Mouse (Mus musculus): ENCODE measurements at regions not wholly inside any gene's neighbourhood (a gene's known extent, or its start where the extent isn't known, plus 50 kb on each side); places are given as distances from the start of the nearest gene placed in this dataset.
"Not testable (repeated sequence)": the region's sequence is repeated elsewhere in the genome, so short reads cannot be mapped to it uniquely, and the experiment has no call there.

GRCm38 (mm10) chr14:47920638-47921347 lies 199.8 kb upstream of the Peli2 start:
- DNase-seq (ENCODE audit: low spot score): no peak

GRCm38 (mm10) chr14:47921811-47922277 lies 198.8 kb upstream of the Peli2 start:
- DNase-seq (ENCODE audit: low spot score): no peak

GRCm38 (mm10) chr14:47926416-47926815 lies 194.2 kb upstream of the Peli2 start:
- no peak for DNase-seq (ENCODE audit: low spot score)

GRCm38 (mm10) chr14:47935401-47935800 lies 185.2 kb upstream of the Peli2 start:
- DNase-seq (ENCODE audit: low spot score): no peak

- DNase-seq (ENCODE audit: low spot score): no peak
Measured at GRCm38 (mm10) chr14:47937081-47937651, 183.5 kb upstream of the Peli2 start.

- no peak for DNase-seq (ENCODE audit: low spot score)
Measured at GRCm38 (mm10) chr14:47939781-47940590, 180.6 kb upstream of the Peli2 start.

- DNase-seq (ENCODE audit: low spot score): no peak
Measured at GRCm38 (mm10) chr14:47942671-47943070, 178.0 kb upstream of the Peli2 start.

GRCm38 (mm10) chr14:47944595-47944994 lies 176.0 kb upstream of the Peli2 start:
- DNase-seq (ENCODE audit: low spot score): no peak

- no peak for DNase-seq (ENCODE audit: low spot score)
Measured at GRCm38 (mm10) chr14:47951041-47951440, 169.6 kb upstream of the Peli2 start.

GRCm38 (mm10) chr14:47958171-47958570 lies 162.5 kb upstream of the Peli2 start:
- DNase-seq (ENCODE audit: low spot score): no peak

- DNase-seq (ENCODE audit: low spot score): no peak
Measured at GRCm38 (mm10) chr14:47959366-47960280, 161.0 kb upstream of the Peli2 start.

GRCm38 (mm10) chr14:47964806-47965205 lies 155.8 kb upstream of the Peli2 start:
- not testable (repeated sequence) for DNase-seq (ENCODE audit: low spot score)

GRCm38 (mm10) chr14:47969871-47970270 lies 150.8 kb upstream of the Peli2 start:
- DNase-seq (ENCODE audit: low spot score): no peak

GRCm38 (mm10) chr14:47973161-47973560 lies 147.5 kb upstream of the Peli2 start:
- not testable (repeated sequence) for DNase-seq (ENCODE audit: low spot score)

GRCm38 (mm10) chr14:47982993-47983740 lies 137.5 kb upstream of the Peli2 start:
- no peak for DNase-seq (ENCODE audit: low spot score)

- no peak for DNase-seq (ENCODE audit: low spot score)
Measured at GRCm38 (mm10) chr14:47986483-47986882, 134.1 kb upstream of the Peli2 start.

GRCm38 (mm10) chr14:47986941-47987340 lies 133.7 kb upstream of the Peli2 start:
- no peak for DNase-seq (ENCODE audit: low spot score)

- no peak for DNase-seq (ENCODE audit: low spot score)
Measured at GRCm38 (mm10) chr14:47987392-47988075, 133.1 kb upstream of the Peli2 start.

- no peak for DNase-seq (ENCODE audit: low spot score)
Measured at GRCm38 (mm10) chr14:47988131-47988530, 132.5 kb upstream of the Peli2 start.

- DNase-seq (ENCODE audit: low spot score): no peak
Measured at GRCm38 (mm10) chr14:47989315-47989714, 131.3 kb upstream of the Peli2 start.

Data from urinary bladder, postnatal 25 days (tissue).